Mouse (Mus musculus) right cerebral cortex, adult 2 months (tissue): ENCODE data around the gene Asap2.

Experiments used
- DNase-seq, 2 experiments: peaks; one replicate each; pipeline ENCODE4 v3.0.0; 2021 to 2022; ENCODE audit warnings: low spot score in 2 of 2

Gene Asap2

GRCm38 (mm10) chr12:21306721-21307120 lies 316.5 kb downstream of the Asap2 start:
- DNase-seq: no peak

GRCm38 (mm10) chr12:21312201-21312600 lies 321.9 kb downstream of the Asap2 start:
- no peak for DNase-seq

- DNase-seq: peak; percentile 68 to 81
These were observed 325.9 kb downstream of the Asap2 start, which contains the start of gene Iah1 for GRCm38 (mm10) chr12:21315923-21316868. Gene Iah1, plus strand, starts transcription at chr12:21316389.

GRCm38 (mm10) chr12:21316869-21317265 lies 326.6 kb downstream of the Asap2 start:
- peak; percentile 15 to 22 for DNase-seq

- peak; percentile 59 to 65 for DNase-seq
These were observed 328.1 kb downstream of the Asap2 start for GRCm38 (mm10) chr12:21318143-21318895.
